ENCODE assay signal across 14 mouse cellular contexts in the genomic region with DNA sequence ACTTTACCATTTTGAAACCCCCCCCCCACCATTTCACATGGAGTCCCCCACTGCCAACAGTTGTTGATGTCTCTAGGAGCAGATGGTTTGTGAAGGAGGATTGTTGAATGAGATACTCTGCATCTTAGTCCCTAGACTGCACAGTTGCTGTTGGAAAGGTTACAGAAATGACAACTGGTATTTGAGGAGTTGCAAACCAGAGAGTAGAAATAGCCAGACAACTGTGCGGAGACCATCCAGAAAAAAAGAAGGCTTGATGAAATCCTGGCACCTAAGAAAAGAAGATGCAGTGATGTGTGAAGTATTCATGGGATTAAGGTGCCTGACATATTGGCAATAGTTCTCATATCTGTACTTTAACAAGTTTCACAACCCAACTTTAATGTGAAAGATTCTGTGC.
A peak's percentile ranks its signal among the peaks of the same experiment; 100 is the strongest.
DNase-seq lines count a peak whose midpoint lies in the region.
"Had no signal": no experiment of that assay in that cellular context is flagged by ENCODE, and none has a peak within 500 bp of the region (broad histone marks: within the 10 kb centered on the region; RNA-seq: fewer than 3 reads in every experiment).

No protein-coding gene starts in this region.

- DNase-seq in frontal cortex, adult 2 months (ENCODE audit: extremely low spot score in 1 of 2, low spot score in 1 of 2), result peak; percentile 47 to 64
- DNase-seq in frontal cortex, postnatal 25 days (ENCODE audit: low spot score in 2 of 2), result no peak
- DNase-seq in right cerebral cortex, postnatal 10 days (ENCODE audit: low spot score in 2 of 2), result peak; percentile 23 to 60
- DNase-seq in right cerebral cortex, postnatal 25 days, result no peak
- DNase-seq in layer of hippocampus, postnatal 14 days (ENCODE audit: low spot score in 2 of 2), result peak; percentile 2 to 57
- no peak for DNase-seq in lung, postnatal 4 days
- DNase-seq in testis, postnatal 14 days (ENCODE audit: low spot score), result no peak
- DNase-seq: cerebellum, adult 11-12 months; gastrocnemius, postnatal 25 days; kidney, adult 18-20 months; kidney, postnatal 4 days; lung, adult 18-20 months; retina, postnatal 1 day; thymus, adult 2 months had no signal

Comparison
In these comparisons a context has a peak if more than half of its experiments do, and no peak if none do; other contexts are left out.
1. DNase-seq: peak in frontal cortex, adult 2 months (2 of 2), right cerebral cortex, postnatal 10 days (2 of 2) and layer of hippocampus, postnatal 14 days (2 of 2); none in frontal cortex, postnatal 25 days (0 of 2), right cerebral cortex, postnatal 25 days (single experiment), lung, postnatal 4 days (0 of 2) and testis, postnatal 14 days (single experiment).